Mouse (Mus musculus) layer of hippocampus, adult 9-11 months (tissue): ENCODE results near the gene Actn1.

ENCODE experiments used
- DNase-seq: peaks from one replicate; pipeline ENCODE4 v3.0.0; 2022

Gene Actn1

GRCm38 (mm10) chr12:80258520-80259215 is 1.5 kb downstream of the Actn1 start:
- DNase-seq, result no peak

GRCm38 (mm10) chr12:80251978-80252377 is 8.2 kb downstream of the Actn1 start:
- no peak for DNase-seq

- no peak for DNase-seq
Measured at GRCm38 (mm10) chr12:80251554-80251953, 8.6 kb downstream of the Actn1 start.

- no peak for DNase-seq
Measured at GRCm38 (mm10) chr12:80249539-80249938, 10.6 kb downstream of the Actn1 start.

- DNase-seq, result no peak
Measured at GRCm38 (mm10) chr12:80247067-80247466, 13.1 kb downstream of the Actn1 start.

GRCm38 (mm10) chr12:80246505-80246904 is 13.7 kb downstream of the Actn1 start:
- DNase-seq, result no peak

- no peak for DNase-seq
Measured at GRCm38 (mm10) chr12:80244755-80245154, 15.4 kb downstream of the Actn1 start.

- DNase-seq, result no peak
Measured at GRCm38 (mm10) chr12:80244127-80244526, 16.0 kb downstream of the Actn1 start.

- no peak for DNase-seq
Measured at GRCm38 (mm10) chr12:80243335-80243734, 16.8 kb downstream of the Actn1 start.

GRCm38 (mm10) chr12:80239445-80239844 is 20.7 kb downstream of the Actn1 start:
- peak; percentile 73 for DNase-seq

GRCm38 (mm10) chr12:80238523-80238922 is 21.6 kb downstream of the Actn1 start:
- DNase-seq, result no peak

- DNase-seq, result no peak
Measured at GRCm38 (mm10) chr12:80235295-80235694, 24.9 kb downstream of the Actn1 start.

GRCm38 (mm10) chr12:80234226-80234625 is 25.9 kb downstream of the Actn1 start:
- no peak for DNase-seq

GRCm38 (mm10) chr12:80232840-80233218 is 27.3 kb downstream of the Actn1 start:
- DNase-seq, result no peak

GRCm38 (mm10) chr12:80232076-80232839 is 27.9 kb downstream of the Actn1 start:
- no peak for DNase-seq

- no peak for DNase-seq
Measured at GRCm38 (mm10) chr12:80231317-80231716, 28.9 kb downstream of the Actn1 start.

GRCm38 (mm10) chr12:80230854-80231253 is 29.3 kb downstream of the Actn1 start:
- no peak for DNase-seq

- peak; percentile 46 for DNase-seq
Measured at GRCm38 (mm10) chr12:80230111-80230700, 30.0 kb downstream of the Actn1 start.

GRCm38 (mm10) chr12:80229010-80229800 is 31.0 kb downstream of the Actn1 start:
- no peak for DNase-seq

- no peak for DNase-seq
Measured at GRCm38 (mm10) chr12:80228356-80228755, 31.8 kb downstream of the Actn1 start.

- DNase-seq, result no peak
Measured at GRCm38 (mm10) chr12:80227835-80228234, 32.3 kb downstream of the Actn1 start.

- DNase-seq, result no peak
Measured at GRCm38 (mm10) chr12:80226101-80226500, 34.1 kb downstream of the Actn1 start.

- DNase-seq, result no peak
Measured at GRCm38 (mm10) chr12:80224241-80224731, 35.9 kb downstream of the Actn1 start.
